In the genomic region with DNA sequence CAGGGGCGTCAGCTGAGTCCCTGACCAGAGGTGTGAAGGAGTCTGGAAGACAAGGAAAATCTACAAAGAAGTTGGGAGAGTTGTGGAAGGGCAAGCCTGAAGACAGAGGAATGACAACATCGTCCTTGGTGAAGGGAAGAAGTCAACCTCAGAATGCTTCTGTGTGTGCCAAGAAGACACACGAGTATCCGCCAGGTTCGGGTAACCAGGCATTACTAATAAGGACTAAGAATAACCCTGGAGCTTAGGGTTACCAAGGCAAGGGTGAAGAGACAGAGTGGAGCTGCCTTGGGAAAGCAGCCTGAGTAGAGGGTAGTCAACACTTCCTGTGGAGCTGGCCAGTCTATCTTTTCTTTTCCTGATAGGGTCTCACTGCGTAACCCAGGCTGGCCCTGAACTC, we compare ENCODE assay signal across 18 mouse cellular contexts. TPM values are rescaled to one million over a fixed set of nuclear protein-coding genes. Genes with fewer than 3 reads are reported as not detected.
"Had no signal": no experiment of that assay in that cellular context is flagged by ENCODE, and none has a peak within 500 bp of the region (broad histone marks: within the 10 kb centered on the region; RNA-seq: fewer than 3 reads in every experiment).

No protein-coding gene starts in this region.

- H3K36me3 ChIP-seq: midbrain, embryonic 10.5 days; midbrain, embryonic 12.5 days; neural tube, embryonic 12.5 days had no signal

- ATAC-seq: midbrain, embryonic 16.5 days had no signal

- H3K4me2 ChIP-seq: lung, embryonic 14.5 days; midbrain, embryonic 12.5 days; neural tube, embryonic 12.5 days had no signal

- H3K27ac ChIP-seq: midbrain, embryonic 10.5 days; midbrain, embryonic 12.5 days; neural tube, embryonic 12.5 days had no signal

- H3K9ac ChIP-seq: lung, embryonic 14.5 days; midbrain, embryonic 12.5 days; neural tube, embryonic 12.5 days had no signal

- H3K4me3 ChIP-seq: midbrain, embryonic 10.5 days; midbrain, embryonic 12.5 days; neural tube, embryonic 12.5 days had no signal

- H3K9me3 ChIP-seq: midbrain, embryonic 10.5 days; midbrain, embryonic 12.5 days; neural tube, embryonic 12.5 days had no signal

- H3K27me3 ChIP-seq: neural tube, embryonic 12.5 days had no signal

- DNase-seq: lung, adult 18-20 months; lung, embryonic 14.5 days; lung, postnatal 10 days; lung, postnatal 4 days; midbrain, embryonic 14.5 days; right cerebral cortex, postnatal 14 days; spleen, adult 18-20 months; thymus, adult 18-20 months; thymus, postnatal 14 days; thymus, postnatal 36 days had no signal

RNA-seq across cellular contexts. Expression of gene Foxo6, which starts 41.1 kb away (rescaled TPM):
- total RNA-seq: megakaryocyte, adult 5-6 weeks; megakaryocyte-erythroid progenitor cell, adult 5-6 weeks; neutrophil, adult 5-6 weeks had no signal
- polyA plus RNA-seq: thymus, postnatal 0 days had no signal
